Mouse (Mus musculus): ENCODE data around the gene Ptn. TPM values are rescaled to one million over a fixed set of nuclear protein-coding genes. Genes with fewer than 3 reads are reported as not detected.

The Ptn gene
- total and polyA plus RNA-seq, 3 experiments = not detected

- Histone ChIP-seq H3K79me2 (ENCODE audit: control insufficient read depth, insufficient read depth, low read length, poor library complexity) (no peaks in the 10 kb centered on the region), H3K9ac (ENCODE audit: control insufficient read depth, low read depth, low read length, poor library complexity, severe bottlenecking) (no peak overlapping the region), H3K9me3 (replicated peaks; ENCODE audit: insufficient read depth, low read length) (no peaks in the 10 kb centered on the region), H3K4me3 (ENCODE audit: control insufficient read depth in 1 of 2, insufficient read depth in 1 of 2, low read depth in 2 of 2, low read length in 2 of 2) (no peak overlapping the region), H3K4me1 (ENCODE audit: control insufficient read depth in 1 of 2, insufficient read depth in 2 of 2, low read length in 2 of 2) (no peaks in the 10 kb centered on the region), H3K27me3 (ENCODE audit: control insufficient read depth in 1 of 2, insufficient read depth in 2 of 2, low read length in 2 of 2) (no peaks in the 10 kb centered on the region), H3K36me3 (ENCODE audit: control insufficient read depth in 1 of 2, insufficient read depth in 2 of 2, low read length in 2 of 2) (no peaks in the 10 kb centered on the region), H3K27ac (ENCODE audit: control insufficient read depth, low read depth, low read length) (no peak overlapping the region)
- no peak for DNase-seq (ENCODE audit: low read depth, low spot score)
- TF ChIP-seq GABPA (IDR thresholded peaks at IDR 0.05; ENCODE audit: low read depth, low read length) = no peak
- TF ChIP-seq SMC3 (IDR thresholded peaks at IDR 0.05; ENCODE audit: low read depth, low read length) = no peak
- TF ChIP-seq POLR2A (IDR thresholded peaks at IDR 0.05; ENCODE audit: control insufficient read depth in 1 of 2, insufficient read depth in 1 of 2, low read depth in 1 of 2, low read length in 2 of 2, poor library complexity in 1 of 2) = no peak
- no peak for TF ChIP-seq MAZ (IDR thresholded peaks at IDR 0.05; ENCODE audit: low read depth, low read length)
These were observed 2.9 kb upstream of the Ptn start for GRCm38 (mm10) chr6:36812666-36813515.

DNA sequence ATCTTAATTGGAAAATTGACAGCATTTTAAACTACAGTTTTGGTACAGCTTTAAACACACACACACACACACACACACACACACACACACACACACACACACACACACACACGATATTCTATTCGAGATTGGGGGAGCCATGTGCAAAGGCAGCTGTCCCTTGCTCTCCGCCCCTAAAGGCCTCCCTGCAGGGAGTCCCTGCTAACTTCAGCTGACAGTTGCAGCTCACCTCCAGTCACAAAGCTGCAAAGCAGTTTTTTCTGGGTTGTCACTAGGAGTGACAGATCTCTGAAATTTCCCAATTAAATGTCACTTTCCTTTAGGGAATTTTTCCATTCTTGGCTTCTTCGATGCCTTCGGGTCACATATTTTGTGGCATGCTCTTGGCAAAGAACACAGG, 428 bp upstream of the Ptn start:
- H3K27me3 ChIP-seq (ENCODE audit: control insufficient read depth in 1 of 2, insufficient read depth in 2 of 2, low read length in 2 of 2) = no peaks in the 10 kb centered on the region
- TF ChIP-seq GABPA (IDR thresholded peaks at IDR 0.05; ENCODE audit: low read depth, low read length) (no peak), ZMIZ1 (IDR thresholded peaks at IDR 0.05; ENCODE audit: low read depth, low read length) (no peak), CHD2 (IDR thresholded peaks at IDR 0.05; ENCODE audit: low read length) (no peak), MYB (IDR thresholded peaks at IDR 0.05; ENCODE audit: low read depth, low read length) (no peak), KAT2A (conservative IDR thresholded peaks at IDR 0.05; ENCODE audit: low read depth, low read length) (no peak), POLR2A (IDR thresholded peaks at IDR 0.05; ENCODE audit: control insufficient read depth in 1 of 2, insufficient read depth in 1 of 2, low read depth in 1 of 2, low read length in 2 of 2, poor library complexity in 1 of 2) (no peak), POLR2AphosphoS5 (IDR thresholded peaks at IDR 0.05; ENCODE audit: borderline replicate concordance, low read depth, low read length) (no peak), USF1 (IDR thresholded peaks at IDR 0.05; ENCODE audit: low read depth, low read length) (no peak), MEF2A (IDR thresholded peaks at IDR 0.05; ENCODE audit: extremely low read depth, insufficient replicate concordance, low read depth, low read length, poor library complexity, severe bottlenecking) (no peak), CHD1 (IDR thresholded peaks at IDR 0.05; ENCODE audit: low read depth, low read length) (no peak), MAFK (IDR thresholded peaks at IDR 0.05; ENCODE audit: borderline replicate concordance, low read depth, low read length) (no peak), GATA1 (IDR thresholded peaks at IDR 0.05; ENCODE audit: low read depth, low read length) (no peak)
- H3K27ac ChIP-seq (ENCODE audit: control insufficient read depth, low read depth, low read length) = no peak overlapping the region
- H3K79me2 ChIP-seq (ENCODE audit: control insufficient read depth, insufficient read depth, low read length, poor library complexity) = no peaks in the 10 kb centered on the region
- DNase-seq (ENCODE audit: low read depth, low spot score) = no peak
- H3K4me3 ChIP-seq (ENCODE audit: control insufficient read depth in 1 of 2, insufficient read depth in 1 of 2, low read depth in 2 of 2, low read length in 2 of 2) = no peak overlapping the region
- H3K9ac ChIP-seq (ENCODE audit: control insufficient read depth, low read depth, low read length, poor library complexity, severe bottlenecking) = no peak overlapping the region
- no peaks in the 10 kb centered on the region for H3K4me1 ChIP-seq (ENCODE audit: control insufficient read depth in 1 of 2, insufficient read depth in 2 of 2, low read length in 2 of 2)
- H3K9me3 ChIP-seq (replicated peaks; ENCODE audit: insufficient read depth, low read length) = no peaks in the 10 kb centered on the region
- H3K36me3 ChIP-seq (ENCODE audit: control insufficient read depth in 1 of 2, insufficient read depth in 2 of 2, low read length in 2 of 2) = no peaks in the 10 kb centered on the region

Measured in MEL (cell line).